Mouse (Mus musculus): ENCODE measurements around the gene Cadps2. TPM values are rescaled to one million over a fixed set of nuclear protein-coding genes. Genes with fewer than 3 reads are reported as not detected.

Gene Cadps2
- polyA plus RNA-seq, 1 experiment from 2014 or later = 0.23 TPM

GRCm38 (mm10) chr6:23569686-23570085 lies 269.5 kb downstream of the Cadps2 start:
- no peak for DNase-seq (ENCODE audit: low spot score)
- no peaks in the 10 kb centered on the region for H3K9me3 ChIP-seq (ENCODE audit: control insufficient read depth, low read length)
- no peak overlapping the region for H3K27ac ChIP-seq (ENCODE audit: low read depth, low read length)
- no peak for ATAC-seq (replicated peaks; ENCODE audit: low FRiP score)
- H3K27me3 ChIP-seq (replicated peaks; ENCODE audit: control insufficient read depth, insufficient read depth, low read length) = no peaks in the 10 kb centered on the region
- no peak overlapping the region for H3K4me2 ChIP-seq
- no peak overlapping the region for H3K4me3 ChIP-seq (ENCODE audit: low read depth, low read length)
- no peak overlapping the region for H3K9ac ChIP-seq (ENCODE audit: low read depth, low read length)
- H3K36me3 ChIP-seq (ENCODE audit: control insufficient read depth, insufficient read depth, low read length) = no peaks in the 10 kb centered on the region
- H3K4me1 ChIP-seq (replicated peaks; ENCODE audit: control insufficient read depth, insufficient read depth, low read length) = no peaks in the 10 kb centered on the region
- 83% methylated on average over 4 of the region's 4 CpGs for WGBS

GRCm38 (mm10) chr6:23568688-23569087 lies 270.5 kb downstream of the Cadps2 start:
- 74% methylated on average over 1 of the region's 1 CpGs for WGBS
- ATAC-seq (replicated peaks; ENCODE audit: low FRiP score) = no peak
- Histone ChIP-seq H3K27ac (ENCODE audit: low read depth, low read length) (no peak overlapping the region), H3K9ac (ENCODE audit: low read depth, low read length) (no peak overlapping the region), H3K4me2 (no peak overlapping the region), H3K4me1 (replicated peaks; ENCODE audit: control insufficient read depth, insufficient read depth, low read length) (no peaks in the 10 kb centered on the region), H3K9me3 (ENCODE audit: control insufficient read depth, low read length) (no peaks in the 10 kb centered on the region), H3K27me3 (replicated peaks; ENCODE audit: control insufficient read depth, insufficient read depth, low read length) (no peaks in the 10 kb centered on the region), H3K36me3 (ENCODE audit: control insufficient read depth, insufficient read depth, low read length) (no peaks in the 10 kb centered on the region), H3K4me3 (ENCODE audit: low read depth, low read length) (no peak overlapping the region)
- DNase-seq (ENCODE audit: low spot score) = no peak

GRCm38 (mm10) chr6:23567651-23568050 lies 271.6 kb downstream of the Cadps2 start:
- Histone ChIP-seq H3K9me3 (ENCODE audit: control insufficient read depth, low read length) (no peaks in the 10 kb centered on the region), H3K27ac (ENCODE audit: low read depth, low read length) (no peak overlapping the region), H3K9ac (ENCODE audit: low read depth, low read length) (no peak overlapping the region), H3K36me3 (ENCODE audit: control insufficient read depth, insufficient read depth, low read length) (no peaks in the 10 kb centered on the region), H3K27me3 (replicated peaks; ENCODE audit: control insufficient read depth, insufficient read depth, low read length) (no peaks in the 10 kb centered on the region), H3K4me1 (replicated peaks; ENCODE audit: control insufficient read depth, insufficient read depth, low read length) (no peaks in the 10 kb centered on the region), H3K4me3 (ENCODE audit: low read depth, low read length) (no peak overlapping the region), H3K4me2 (no peak overlapping the region)
- WGBS = 78% methylated on average over 1 of the region's 1 CpGs
- no peak for ATAC-seq (replicated peaks; ENCODE audit: low FRiP score)
- no peak for DNase-seq (ENCODE audit: low spot score)

DNA sequence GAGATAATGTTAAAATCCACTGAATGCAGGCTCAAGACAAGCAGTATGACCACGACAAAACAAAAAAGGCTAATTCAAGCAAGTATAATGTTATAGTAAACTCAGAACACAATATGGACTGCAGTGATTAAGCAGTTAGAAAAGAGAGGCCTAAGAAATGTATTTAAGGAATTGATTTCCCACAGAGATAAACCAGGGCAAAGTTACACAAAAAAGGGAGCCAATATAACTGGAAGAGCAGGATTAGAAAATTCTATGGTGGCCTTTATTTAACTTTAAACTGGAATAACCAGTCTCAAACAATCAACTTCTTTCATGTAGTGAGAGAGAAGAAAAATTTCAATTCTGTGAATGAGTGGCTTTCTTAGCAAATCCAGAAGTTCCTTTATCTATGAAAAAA lies 289.3 kb downstream of the Cadps2 start:
- H3K27me3 ChIP-seq (replicated peaks; ENCODE audit: control insufficient read depth, insufficient read depth, low read length) = no peaks in the 10 kb centered on the region
- H3K4me2 ChIP-seq = no peak overlapping the region
- H3K4me3 ChIP-seq (ENCODE audit: low read depth, low read length) = no peak overlapping the region
- no peak overlapping the region for H3K27ac ChIP-seq (ENCODE audit: low read depth, low read length)
- ATAC-seq (replicated peaks; ENCODE audit: low FRiP score) (no peak), DNase-seq (ENCODE audit: low spot score) (no peak)
- WGBS = 75% methylated on average over 1 of the region's 1 CpGs
- no peaks in the 10 kb centered on the region for H3K36me3 ChIP-seq (ENCODE audit: control insufficient read depth, insufficient read depth, low read length)
- H3K9ac ChIP-seq (ENCODE audit: low read depth, low read length) = no peak overlapping the region
- no peaks in the 10 kb centered on the region for H3K9me3 ChIP-seq (ENCODE audit: control insufficient read depth, low read length)
- H3K4me1 ChIP-seq (replicated peaks; ENCODE audit: control insufficient read depth, insufficient read depth, low read length) = no peaks in the 10 kb centered on the region

DNA sequence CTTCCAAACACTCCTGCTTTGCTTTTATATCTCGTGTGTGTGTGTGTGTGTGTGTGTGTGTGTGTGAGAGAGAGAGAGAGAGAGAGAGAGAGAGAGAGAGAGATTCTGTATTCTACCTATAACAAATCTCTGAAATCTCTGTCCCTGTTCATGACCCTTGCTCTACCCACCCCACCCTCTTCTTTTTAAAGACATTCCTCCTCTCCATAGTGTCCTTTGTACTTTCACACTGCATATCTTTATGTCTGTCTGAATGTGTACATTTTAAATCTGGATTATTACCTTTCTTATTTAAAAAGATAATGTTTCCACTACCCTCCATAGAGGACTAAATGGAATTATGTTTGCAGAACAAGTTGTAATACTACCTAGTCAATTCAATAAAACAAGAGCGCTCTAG lies 315.5 kb downstream of the Cadps2 start:
- H3K9ac ChIP-seq (ENCODE audit: low read depth, low read length) = no peak overlapping the region
- H3K27me3 ChIP-seq (replicated peaks; ENCODE audit: control insufficient read depth, insufficient read depth, low read length) = no peaks in the 10 kb centered on the region
- H3K36me3 ChIP-seq (ENCODE audit: control insufficient read depth, insufficient read depth, low read length) = no peaks in the 10 kb centered on the region
- H3K4me2 ChIP-seq = no peak overlapping the region
- H3K27ac ChIP-seq (ENCODE audit: low read depth, low read length) = no peak overlapping the region
- DNase-seq (ENCODE audit: low spot score) = no peak
- ATAC-seq (replicated peaks; ENCODE audit: low FRiP score) = no peak
- no peaks in the 10 kb centered on the region for H3K4me1 ChIP-seq (replicated peaks; ENCODE audit: control insufficient read depth, insufficient read depth, low read length)
- H3K9me3 ChIP-seq (ENCODE audit: control insufficient read depth, low read length) = no peaks in the 10 kb centered on the region
- no peak overlapping the region for H3K4me3 ChIP-seq (ENCODE audit: low read depth, low read length)
- 73% methylated on average over 2 of the region's 2 CpGs for WGBS

- WGBS = 85% methylated on average over 5 of the region's 5 CpGs
- ATAC-seq (replicated peaks; ENCODE audit: low FRiP score) = no peak
- Histone ChIP-seq H3K4me3 (ENCODE audit: low read depth, low read length) (no peak overlapping the region), H3K9ac (ENCODE audit: low read depth, low read length) (no peak overlapping the region), H3K27ac (ENCODE audit: low read depth, low read length) (no peak overlapping the region), H3K4me2 (no peak overlapping the region), H3K36me3 (ENCODE audit: control insufficient read depth, insufficient read depth, low read length) (no peaks in the 10 kb centered on the region), H3K4me1 (replicated peaks; ENCODE audit: control insufficient read depth, insufficient read depth, low read length) (no peaks in the 10 kb centered on the region), H3K27me3 (replicated peaks; ENCODE audit: control insufficient read depth, insufficient read depth, low read length) (no peaks in the 10 kb centered on the region), H3K9me3 (ENCODE audit: control insufficient read depth, low read length) (no peaks in the 10 kb centered on the region)
- DNase-seq (ENCODE audit: low spot score) = no peak
Observed at GRCm38 (mm10) chr6:23522556-23522955, 316.7 kb downstream of the Cadps2 start.

DNA sequence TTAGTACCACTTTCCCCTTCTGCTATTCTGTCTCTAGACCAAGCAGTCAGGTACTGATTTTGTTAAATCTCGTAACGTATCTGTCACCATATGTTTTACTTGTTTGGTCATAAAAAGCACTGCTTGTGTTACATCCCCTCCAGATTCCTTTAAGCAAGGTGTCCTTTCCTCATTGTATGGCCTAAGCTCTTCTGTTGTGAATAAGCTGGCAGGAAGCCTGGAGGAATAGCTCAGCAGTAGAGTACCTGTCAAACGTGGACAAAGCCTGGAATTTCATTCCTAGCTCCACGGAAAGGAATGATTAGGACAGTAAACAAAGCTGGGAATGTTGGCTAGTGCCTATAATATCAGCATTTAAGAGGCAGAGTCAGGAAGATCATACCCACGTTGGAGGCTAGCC lies 340.6 kb downstream of the Cadps2 start:
- Histone ChIP-seq H3K27ac (ENCODE audit: low read depth, low read length) (no peak overlapping the region), H3K4me1 (replicated peaks; ENCODE audit: control insufficient read depth, insufficient read depth, low read length) (no peaks in the 10 kb centered on the region), H3K36me3 (ENCODE audit: control insufficient read depth, insufficient read depth, low read length) (no peaks in the 10 kb centered on the region), H3K4me2 (no peak overlapping the region), H3K4me3 (ENCODE audit: low read depth, low read length) (no peak overlapping the region), H3K9ac (ENCODE audit: low read depth, low read length) (no peak overlapping the region), H3K9me3 (ENCODE audit: control insufficient read depth, low read length) (no peaks in the 10 kb centered on the region), H3K27me3 (replicated peaks; ENCODE audit: control insufficient read depth, insufficient read depth, low read length) (no peaks in the 10 kb centered on the region)
- 60% methylated on average over 5 of the region's 5 CpGs for WGBS
- ATAC-seq (replicated peaks; ENCODE audit: low FRiP score) = no peak
- no peak for DNase-seq (ENCODE audit: low spot score)

GRCm38 (mm10) chr6:23491804-23492203 lies 347.4 kb downstream of the Cadps2 start:
- WGBS = 54% methylated on average over 7 of the region's 7 CpGs
- Histone ChIP-seq H3K4me2 (no peak overlapping the region), H3K9me3 (ENCODE audit: control insufficient read depth, low read length) (no peaks in the 10 kb centered on the region), H3K4me3 (ENCODE audit: low read depth, low read length) (no peak overlapping the region), H3K36me3 (ENCODE audit: control insufficient read depth, insufficient read depth, low read length) (no peaks in the 10 kb centered on the region), H3K27me3 (replicated peaks; ENCODE audit: control insufficient read depth, insufficient read depth, low read length) (no peaks in the 10 kb centered on the region), H3K27ac (ENCODE audit: low read depth, low read length) (no peak overlapping the region), H3K4me1 (replicated peaks; ENCODE audit: control insufficient read depth, insufficient read depth, low read length) (no peaks in the 10 kb centered on the region), H3K9ac (ENCODE audit: low read depth, low read length) (no peak overlapping the region)
- no peak for DNase-seq (ENCODE audit: low spot score)
- ATAC-seq (replicated peaks; ENCODE audit: low FRiP score) = no peak

DNA sequence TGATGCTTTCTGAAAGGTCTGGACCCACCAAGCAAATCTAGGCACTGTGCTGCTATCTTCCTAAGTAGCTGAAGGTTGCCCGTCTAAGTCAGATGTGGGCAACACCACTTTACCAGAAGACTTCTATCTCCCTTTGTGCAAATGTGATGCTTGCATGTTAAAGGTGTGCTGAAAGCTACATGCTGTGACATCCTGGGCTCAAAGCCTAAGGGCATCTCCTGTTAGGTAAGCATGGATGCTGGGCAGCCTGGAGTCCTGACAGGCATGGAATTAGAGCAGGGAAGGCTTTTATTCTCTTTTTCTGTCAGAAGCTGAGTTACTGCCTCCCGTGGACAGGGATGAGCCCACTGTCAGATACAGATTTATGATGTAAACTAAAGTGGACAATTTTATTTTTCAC lies 348.8 kb downstream of the Cadps2 start:
- Histone ChIP-seq H3K36me3 (ENCODE audit: control insufficient read depth, insufficient read depth, low read length) (no peaks in the 10 kb centered on the region), H3K27me3 (replicated peaks; ENCODE audit: control insufficient read depth, insufficient read depth, low read length) (no peaks in the 10 kb centered on the region), H3K4me1 (replicated peaks; ENCODE audit: control insufficient read depth, insufficient read depth, low read length) (no peaks in the 10 kb centered on the region), H3K4me3 (ENCODE audit: low read depth, low read length) (no peak overlapping the region), H3K9me3 (ENCODE audit: control insufficient read depth, low read length) (no peaks in the 10 kb centered on the region), H3K9ac (ENCODE audit: low read depth, low read length) (no peak overlapping the region), H3K27ac (ENCODE audit: low read depth, low read length) (no peak overlapping the region), H3K4me2 (no peak overlapping the region)
- no peak for DNase-seq (ENCODE audit: low spot score)
- 80% methylated on average over 2 of the region's 2 CpGs for WGBS
- no peak for ATAC-seq (replicated peaks; ENCODE audit: low FRiP score)
